Mouse (Mus musculus): Measurements from ENCODE around the gene Mast4. TPM values are rescaled to one million over a fixed set of nuclear protein-coding genes. Genes with fewer than 3 reads are reported as not detected.
"Not testable (repeated sequence)": the region's sequence is repeated elsewhere in the genome, so short reads cannot be mapped to it uniquely, and the experiment has no call there.

Gene Mast4
- total RNA-seq, 2 experiments from 2014 or later = 48.4 to 58.4 TPM

DNA sequence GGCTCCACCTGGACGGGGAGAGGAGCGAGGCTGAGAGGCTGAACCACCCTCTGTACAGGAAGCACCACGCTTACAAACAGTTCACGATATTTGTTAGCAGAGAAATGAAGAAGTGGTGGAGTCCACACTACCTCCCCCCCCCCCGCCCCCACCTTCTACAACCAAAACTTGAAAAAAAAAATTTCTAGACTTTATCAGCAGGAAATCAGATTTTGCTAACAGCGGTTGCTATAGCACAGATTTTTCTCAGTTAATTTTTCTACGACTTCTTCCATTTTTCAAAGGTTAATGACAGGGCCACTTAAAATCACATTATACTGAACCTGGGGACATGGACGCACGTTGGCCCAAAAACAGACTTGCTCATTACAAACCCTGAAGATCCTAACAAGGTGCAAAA is 572.9 kb downstream of the Mast4 start:
- no peak for DNase-seq (ENCODE audit: low spot score in 2 of 2)

DNA sequence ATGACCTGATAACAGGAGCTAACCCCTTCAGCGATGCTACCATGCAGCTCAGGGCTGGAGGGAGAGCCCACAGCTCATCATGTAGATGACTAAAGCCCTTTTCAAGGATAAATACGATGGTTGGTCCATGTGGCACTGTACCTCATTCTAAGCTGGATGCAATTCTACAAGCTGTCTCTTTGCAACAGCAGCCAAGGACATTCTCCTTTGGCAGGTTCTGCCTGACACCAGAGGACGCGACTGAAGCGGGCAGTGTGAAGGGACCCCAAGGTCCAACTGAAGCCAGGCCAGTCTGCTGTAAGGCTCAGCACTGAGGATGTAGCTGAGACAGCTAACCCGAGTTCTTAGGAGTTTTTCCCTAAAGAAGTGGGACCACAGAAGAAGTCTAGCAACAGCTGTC is 576.3 kb downstream of the Mast4 start:
- no peak for DNase-seq (ENCODE audit: low spot score in 2 of 2)

DNA sequence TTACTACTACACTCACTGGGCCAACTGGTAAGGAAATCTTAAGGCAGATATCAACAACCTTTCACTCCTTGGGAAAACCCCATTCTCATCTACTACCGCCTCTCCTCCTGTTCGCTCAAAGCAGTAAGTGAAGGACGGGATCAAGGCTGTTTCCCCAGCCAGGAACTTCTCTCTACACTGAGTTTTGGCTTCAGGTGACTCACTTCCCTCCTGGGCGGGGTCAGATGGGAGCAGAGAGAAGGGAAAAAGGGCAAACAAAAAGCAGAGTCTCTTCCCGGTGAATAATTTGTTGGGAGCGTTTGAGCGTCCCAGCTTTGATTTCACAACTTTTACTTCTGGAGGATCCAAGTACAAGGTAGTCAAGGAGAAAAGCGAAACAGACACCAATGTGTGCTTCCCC is 578.2 kb downstream of the Mast4 start:
- DNase-seq (ENCODE audit: low spot score in 2 of 2) = no peak

DNA sequence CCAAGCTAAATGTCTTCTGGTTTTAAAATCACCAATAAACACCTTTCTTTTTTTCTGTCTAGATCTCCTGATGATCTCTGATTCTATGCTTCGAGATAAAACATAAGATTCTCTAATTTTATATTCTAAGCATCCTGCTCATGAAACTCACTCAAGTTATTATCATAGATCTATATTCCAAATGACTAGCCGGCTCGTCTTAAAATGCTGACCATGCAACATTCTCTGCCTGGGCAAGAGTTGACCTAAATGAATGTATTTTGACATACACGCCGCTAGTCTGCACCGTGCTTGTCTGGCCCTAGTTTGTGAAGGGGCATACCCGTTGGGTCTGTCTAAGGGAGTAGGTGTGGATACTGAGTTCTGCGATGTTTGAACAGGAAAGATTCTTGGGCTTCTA is 579.2 kb downstream of the Mast4 start:
- no peak for DNase-seq (ENCODE audit: low spot score in 2 of 2)

DNA sequence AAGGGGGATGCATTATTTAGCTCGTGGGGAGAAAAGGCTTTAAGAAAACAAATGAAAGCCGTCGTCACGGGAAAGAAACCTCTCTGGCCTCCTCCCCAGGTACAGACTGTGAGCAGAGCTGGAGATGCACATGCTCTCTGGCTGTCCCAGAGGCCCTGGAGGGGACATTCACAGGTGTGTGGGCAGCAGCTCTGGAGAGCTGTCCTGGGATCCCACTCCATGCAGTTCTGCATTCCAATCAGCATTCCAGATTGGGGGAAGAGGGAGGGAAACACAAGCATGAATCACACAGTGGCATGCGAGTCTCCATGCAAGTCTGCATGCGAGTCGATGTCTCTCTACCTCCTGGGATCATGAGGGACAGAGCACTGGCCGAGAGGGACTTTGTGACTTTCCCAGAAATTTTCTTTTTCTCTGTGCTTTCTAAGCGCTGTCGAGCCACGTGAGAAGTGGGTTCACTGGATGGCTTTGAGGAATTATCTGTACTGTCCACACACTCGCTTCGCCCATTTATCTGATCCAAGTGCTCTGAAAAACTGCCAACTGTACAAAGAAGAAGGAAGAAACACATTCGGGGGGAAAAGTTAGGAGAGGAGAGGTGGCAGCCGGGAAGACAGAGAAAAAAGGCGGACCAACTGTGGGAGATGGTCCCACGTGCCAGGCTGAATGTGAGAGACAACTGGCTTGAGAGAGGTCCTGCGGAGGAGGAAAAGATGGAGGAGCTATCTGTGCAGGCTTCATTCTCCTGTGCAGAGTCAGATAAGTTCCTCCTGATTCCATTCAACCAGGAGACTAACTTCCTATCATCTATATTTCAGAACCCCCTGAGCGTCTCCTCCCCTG is 580.4 kb downstream of the Mast4 start:
- no peak for DNase-seq (ENCODE audit: low spot score in 2 of 2)

DNA sequence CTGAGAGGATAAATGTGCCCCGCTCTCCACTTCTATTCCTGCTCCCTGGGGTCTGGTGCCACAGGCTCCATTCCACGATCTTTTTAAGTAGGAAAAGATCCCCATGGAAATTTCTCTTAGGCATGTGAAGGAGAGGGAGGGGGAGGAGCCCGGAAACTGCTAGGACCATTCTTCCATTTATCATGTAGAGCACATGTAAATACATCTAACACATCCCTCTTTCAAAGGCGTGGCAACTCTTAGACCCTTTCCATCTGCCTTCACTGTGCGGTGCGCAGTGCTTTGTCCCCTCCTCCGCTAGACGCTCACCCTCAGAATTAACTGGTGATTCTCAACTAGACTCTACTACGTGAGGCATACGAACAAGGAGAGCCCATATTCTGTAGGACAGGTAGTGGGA is 584.4 kb downstream of the Mast4 start:
- DNase-seq (ENCODE audit: low spot score in 2 of 2) = no peak

DNA sequence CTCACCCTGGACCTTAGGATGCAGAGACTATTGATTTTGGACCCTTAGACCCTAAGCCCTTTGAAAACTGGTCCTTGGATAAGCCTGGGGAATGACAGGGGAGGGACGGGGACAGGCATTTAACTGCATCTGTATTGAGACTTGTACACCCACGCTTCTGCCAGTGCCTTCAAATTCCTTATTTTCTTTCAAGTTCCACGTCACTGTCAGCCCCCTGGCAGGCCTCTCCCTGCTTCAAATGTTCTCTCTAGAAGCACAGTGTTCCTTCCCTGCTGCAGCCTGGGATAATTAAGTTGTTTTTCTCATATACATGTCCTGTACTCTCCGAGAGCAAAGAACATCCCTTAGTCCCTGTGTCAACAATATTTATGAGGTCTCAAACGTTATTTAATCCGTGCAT is 585.1 kb downstream of the Mast4 start:
- peak in 1 of 2 experiments; percentile 44 for DNase-seq (ENCODE audit: low spot score in 2 of 2)

DNA sequence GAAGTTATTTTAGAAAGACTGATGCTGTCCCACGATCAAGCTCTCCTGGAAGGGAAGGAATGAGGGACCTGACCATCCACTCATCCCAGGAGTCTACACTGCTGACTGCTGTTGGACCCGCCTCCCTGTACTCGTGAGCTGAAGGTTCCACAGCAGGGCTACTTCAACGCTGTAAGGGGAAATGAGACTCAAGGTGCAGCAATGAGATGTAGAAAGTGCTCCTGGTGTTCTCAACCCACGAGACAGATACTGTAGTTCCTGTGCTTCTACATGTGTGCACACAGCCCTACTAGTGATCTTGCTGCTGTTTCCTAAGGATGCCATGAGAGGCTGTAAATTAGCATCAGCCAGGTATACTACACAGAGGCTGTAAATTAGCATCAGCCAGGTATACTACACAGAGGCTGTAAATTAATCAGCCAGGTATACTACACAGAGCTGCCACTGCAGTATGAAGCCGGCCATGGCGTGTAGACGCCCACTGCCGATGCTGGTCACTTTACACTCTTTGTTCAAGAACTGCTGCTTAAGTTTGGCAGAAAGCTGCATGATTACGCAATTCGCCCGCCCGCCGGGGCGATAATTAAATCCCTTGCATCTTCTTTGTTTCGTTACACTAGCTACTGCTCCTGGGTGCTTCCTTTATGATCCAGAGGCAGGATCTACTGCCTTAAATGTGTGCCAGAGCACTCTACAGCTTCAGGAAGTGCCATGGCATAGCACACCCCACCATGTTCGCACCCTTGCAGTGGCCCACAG is 587.3 kb downstream of the Mast4 start:
- no peak for DNase-seq (ENCODE audit: low spot score in 2 of 2)

DNA sequence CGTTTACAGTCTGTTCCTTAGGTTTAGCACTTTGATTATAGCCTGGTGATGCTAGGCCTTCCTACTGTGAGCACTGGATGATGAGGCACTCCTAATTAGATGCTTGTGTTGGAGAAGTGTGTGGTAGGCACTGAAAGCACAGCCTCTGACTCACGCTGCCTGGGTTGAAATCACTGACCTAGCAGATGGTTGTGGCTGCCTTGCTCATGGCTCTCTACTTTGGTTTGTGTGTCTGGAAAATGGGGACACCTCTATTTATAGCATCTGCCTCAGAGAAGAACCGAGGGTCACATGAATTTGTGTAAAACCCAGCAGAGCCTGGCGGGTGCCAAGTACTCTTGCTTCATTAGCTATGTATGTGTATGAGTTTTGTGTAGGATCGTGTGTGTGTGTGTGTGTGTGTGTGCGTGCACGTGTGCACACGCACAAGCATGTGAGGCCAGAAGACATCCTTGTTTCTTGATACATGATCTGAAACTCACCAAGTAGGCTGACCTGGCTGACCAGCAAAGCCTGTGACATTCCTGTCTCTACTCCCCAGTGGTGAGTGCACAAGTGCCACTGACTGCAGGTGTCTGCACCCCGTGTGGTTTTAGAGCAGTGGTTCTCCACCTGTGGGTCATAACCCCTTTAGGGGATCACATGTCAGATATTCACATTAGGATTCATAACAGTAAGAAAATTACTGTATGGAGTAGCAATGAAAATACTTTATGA is 588.5 kb downstream of the Mast4 start:
- no peak for DNase-seq (ENCODE audit: low spot score in 2 of 2)

DNA sequence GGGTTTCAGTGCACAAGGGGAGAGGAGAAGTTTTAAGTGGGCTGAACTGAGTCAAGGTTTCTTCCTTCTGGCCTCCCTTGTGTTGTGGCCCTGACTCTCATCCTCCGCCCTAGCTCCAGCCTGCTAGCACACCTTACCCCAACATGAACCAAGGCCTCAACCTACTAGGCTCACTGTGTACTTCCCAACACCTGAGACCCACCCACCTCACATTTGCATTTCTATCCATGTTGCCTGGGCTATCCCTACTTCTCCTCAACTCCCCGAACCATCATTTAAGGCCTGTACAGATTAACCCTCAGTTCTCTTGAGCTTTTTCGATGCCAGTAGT is 589.1 kb downstream of the Mast4 start:
- DNase-seq (ENCODE audit: low spot score in 2 of 2) = no peak

DNA sequence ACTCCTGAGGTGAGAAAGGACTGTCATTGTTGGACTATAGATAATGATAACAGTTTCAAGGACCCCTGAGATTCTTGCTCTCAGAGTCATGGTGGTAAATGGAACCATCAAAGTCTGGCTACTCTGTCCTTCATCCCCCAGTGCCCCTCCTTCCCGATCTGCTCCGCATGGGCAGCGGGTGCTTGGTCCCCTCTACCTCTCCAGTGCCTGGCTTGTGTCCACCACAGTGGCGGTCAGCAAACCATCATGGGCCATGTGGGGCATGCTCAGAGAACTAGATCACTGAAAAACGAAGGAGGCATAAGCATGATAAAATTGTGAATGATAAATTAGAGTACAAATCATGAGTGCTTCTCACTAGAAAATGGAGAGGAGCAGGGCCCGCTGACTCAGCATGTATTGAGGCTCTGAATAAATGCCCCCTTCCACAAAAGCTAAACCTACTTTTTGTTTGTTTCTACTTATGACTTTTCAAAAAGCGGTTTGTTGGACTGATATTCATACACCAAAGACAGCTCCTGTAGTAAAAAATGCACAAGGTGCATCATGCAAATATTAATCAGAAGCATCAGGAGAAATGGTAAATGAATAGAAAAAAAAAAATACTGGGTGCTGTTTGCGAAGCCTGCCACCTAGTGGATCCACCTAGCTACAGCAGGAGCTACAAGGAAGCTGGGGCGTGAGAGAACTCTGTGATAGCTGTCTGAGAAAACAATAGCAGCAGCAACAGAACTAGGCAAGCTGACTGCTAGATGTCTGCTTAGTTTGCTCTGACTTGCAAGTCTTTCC is 589.6 kb downstream of the Mast4 start:
- DNase-seq (ENCODE audit: low spot score in 2 of 2) = peak; percentile 55 to 68

DNA sequence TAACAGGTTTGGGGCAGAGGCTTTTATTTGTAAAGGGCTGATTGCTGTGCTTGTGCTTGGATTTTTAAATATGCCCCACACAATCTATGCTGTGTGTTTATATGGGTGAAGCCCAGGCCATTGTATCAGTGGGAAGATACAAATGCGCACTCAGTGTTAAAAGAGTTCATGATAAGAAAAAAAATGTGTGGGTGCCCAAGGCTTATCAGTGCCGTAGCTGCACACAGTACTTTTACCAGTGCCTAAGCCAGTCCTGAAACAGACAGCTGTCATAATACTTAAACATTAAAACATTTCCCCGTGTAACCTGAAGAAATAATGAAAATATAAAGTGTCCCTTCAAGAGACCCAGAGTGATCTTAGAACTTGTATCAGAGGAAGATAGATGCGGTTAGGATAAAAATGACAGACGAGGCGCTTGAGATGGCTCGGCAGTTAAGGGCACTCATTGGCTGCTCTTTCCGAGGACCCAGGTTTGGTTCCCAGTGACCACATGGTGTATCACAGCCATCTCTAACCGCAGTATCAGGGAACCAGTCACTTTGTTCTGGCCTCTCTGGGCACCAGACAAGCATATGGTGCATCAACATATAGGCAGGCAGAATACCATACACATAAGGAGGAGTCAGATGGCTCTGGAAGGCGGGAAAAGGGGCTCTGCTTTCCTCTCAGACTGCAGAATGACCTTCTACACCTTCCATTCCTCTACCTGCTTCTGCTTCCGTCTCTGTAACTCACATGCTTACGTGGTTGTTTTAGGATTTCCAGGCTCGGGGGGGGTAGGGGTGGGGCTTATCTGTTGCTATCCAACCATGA is 594.4 kb downstream of the Mast4 start:
- DNase-seq (ENCODE audit: low spot score in 2 of 2) = no peak

DNA sequence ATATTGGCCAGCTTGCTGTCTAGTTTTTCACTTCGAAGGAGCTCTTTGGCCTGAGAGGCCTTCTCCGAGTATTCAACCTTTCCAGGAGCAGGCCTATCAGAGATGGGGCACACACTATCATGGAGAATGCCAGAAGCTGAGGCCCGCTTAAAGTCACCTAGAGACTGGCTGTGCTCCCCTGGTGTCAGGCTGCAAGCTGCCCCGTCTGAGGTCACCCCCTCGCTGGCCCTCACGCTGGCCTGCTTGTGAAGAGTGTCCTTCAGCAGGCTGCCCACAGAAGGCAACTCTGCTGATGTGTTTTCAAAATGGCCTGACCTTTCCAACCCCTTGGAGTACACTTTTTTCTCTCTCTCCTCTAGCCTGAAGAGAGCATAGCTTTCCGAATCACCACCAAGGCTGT is 596.5 kb downstream of the Mast4 start:
- DNase-seq (ENCODE audit: low spot score in 2 of 2) = no peak

DNA sequence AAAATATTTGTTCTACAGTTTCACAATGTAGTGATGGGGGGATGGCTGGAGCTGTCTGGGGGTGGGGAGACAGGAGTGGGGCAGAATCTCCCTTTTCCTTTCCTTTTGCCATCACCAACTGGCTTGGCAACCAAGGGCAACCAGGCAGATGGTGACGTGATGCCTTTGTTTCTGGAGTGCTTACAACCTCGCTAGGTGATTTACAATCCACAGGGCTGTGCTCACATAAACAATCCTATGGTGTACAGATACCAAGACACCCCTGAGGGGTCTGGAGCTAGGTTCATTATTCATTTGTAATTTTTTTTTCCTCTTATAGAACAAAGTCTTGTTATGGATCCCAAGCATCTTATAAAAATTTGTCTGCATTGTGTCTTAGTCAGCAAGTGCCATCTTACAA is 601.2 kb downstream of the Mast4 start:
- DNase-seq (ENCODE audit: low spot score in 2 of 2) = no peak

DNA sequence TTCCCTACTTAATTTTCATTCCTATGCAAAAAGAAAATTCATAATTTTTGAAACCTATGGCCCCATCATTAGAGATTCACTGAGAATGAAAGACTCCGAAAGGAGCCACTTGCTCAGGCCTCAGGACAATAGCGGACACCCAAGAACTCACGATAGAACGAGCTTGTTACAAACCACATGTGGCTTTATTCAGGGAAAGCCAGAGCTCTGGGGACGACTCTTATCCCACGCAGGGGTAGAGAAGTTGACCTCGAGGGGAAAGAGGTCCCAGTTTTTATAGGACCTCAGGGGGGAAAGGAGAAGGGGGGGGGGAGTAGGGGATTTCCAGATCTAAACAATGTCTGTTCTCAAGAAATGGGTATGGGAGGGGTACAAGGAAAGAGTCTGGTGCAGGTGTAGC is 605.3 kb downstream of the Mast4 start:
- DNase-seq (ENCODE audit: low spot score in 2 of 2) = not testable (repeated sequence)

DNA sequence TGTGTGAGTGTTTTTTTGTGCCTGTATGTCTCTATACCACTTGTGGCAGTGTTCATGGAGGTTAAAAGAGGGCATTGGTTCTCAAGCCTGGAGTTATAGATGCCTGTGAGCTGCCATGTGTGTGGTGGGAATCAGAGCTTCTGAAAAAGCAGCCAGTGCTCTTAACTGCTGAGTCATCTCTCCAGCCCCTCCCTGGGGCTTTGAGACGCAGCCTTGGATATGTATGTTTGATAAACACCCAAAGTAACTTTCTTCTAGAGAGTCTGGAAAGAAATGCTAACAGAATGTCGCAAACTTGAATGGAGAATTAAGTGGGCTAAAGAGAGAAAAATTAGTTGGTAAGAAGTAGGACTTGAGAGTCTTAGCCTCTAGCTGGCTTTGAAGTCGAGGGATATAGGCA is 606.3 kb downstream of the Mast4 start:
- no peak for DNase-seq (ENCODE audit: low spot score in 2 of 2)

DNA sequence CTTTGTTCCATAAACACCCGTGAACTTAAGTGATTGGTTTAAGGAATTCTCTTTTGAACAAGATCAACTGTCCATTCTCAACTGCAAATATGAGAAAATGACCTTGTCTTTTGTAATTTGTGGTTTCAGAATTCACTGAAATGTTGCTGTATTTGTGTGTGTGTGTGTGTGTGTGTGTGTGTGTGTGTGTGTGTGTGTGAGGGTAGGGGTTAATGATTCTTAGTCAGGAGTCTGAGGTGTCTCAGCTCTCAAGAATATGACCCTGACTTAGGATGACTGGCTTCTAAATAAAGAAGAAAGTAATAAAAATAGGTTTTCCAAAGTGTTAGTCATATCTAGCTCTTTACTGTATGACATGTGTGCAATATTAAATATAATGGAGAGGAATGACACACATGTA is 607.4 kb downstream of the Mast4 start:
- DNase-seq (ENCODE audit: low spot score in 2 of 2) = no peak

DNA sequence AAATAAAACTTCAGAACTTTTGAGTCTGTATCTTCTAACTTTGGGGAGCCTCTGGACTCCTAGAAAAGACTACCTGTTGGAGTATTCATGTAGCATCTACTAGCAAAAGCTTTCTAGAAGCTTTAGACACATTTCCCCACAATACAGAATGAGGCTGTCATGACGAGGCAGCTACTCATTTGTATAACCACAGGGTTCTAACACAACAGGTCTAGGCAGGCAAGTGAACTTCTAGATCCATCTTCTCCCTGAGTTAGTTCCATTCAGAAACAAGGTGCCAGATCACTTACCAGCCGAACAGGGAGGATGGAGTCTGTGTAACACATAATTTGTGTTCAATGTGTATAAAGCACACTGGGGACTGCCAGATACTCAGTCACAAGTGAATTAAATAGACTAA is 608.4 kb downstream of the Mast4 start:
- DNase-seq (ENCODE audit: low spot score in 2 of 2) = no peak

DNA sequence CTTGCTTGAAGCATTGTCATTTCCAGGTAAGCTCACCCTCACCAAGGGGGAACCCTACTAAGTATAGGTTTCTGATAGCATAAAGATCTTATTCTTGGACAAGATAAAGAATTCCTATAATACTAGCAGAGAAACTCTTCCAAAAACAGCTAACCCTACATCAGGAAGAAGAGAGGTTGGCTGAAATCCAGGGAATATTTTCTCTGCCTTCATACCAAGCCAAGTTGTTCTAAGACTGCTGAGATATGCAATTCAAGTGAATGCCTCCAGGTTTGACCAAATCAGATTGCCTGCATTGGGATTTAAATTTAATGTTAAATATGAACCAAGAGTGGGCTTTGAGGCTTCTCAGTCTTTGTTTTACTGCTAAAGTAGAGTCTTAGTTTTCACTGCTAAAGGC is 608.9 kb downstream of the Mast4 start:
- DNase-seq (ENCODE audit: low spot score in 2 of 2) = no peak

DNA sequence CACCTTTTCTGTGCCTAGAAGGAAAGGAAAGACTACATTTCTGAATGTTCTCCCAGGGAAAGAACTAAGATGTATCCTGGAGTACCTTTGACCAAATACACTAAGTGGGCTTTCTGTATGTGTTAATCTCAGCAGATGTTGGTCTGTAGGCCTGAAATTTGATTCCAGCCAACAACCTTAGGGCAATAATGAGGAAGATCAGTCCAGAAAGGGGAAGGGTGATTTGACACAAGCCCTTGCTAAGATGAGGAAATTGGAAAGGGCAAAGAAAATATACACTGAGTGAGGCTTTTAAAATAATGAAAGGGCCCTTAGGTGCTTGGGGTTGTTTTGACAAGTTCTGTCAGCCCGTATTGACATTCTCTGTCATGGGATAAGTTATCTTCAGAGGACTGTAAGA is 617.3 kb downstream of the Mast4 start:
- DNase-seq (ENCODE audit: low spot score in 2 of 2) = no peak

DNA sequence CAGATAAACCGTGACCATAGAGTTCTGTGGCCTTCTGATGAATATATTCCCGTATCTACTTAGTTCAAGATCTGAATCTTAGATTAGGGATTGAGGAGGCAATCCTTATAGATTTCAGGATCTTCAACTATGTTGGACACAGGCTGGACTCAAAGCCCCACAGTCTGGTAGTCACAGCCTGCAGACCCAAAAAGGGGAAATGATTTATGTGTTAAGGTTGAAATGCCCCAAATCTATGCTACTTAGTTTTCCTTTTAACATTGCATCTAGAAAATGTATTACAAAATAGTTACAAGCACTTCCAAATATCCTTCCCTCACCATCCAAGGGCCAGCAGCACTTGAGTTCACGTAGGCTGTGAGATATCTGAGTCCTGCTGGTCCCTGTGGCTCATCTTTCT is 633.6 kb downstream of the Mast4 start:
- DNase-seq (ENCODE audit: low spot score in 2 of 2) = no peak

Data from layer of hippocampus, postnatal 14 days (tissue).